In the genomic region with DNA sequence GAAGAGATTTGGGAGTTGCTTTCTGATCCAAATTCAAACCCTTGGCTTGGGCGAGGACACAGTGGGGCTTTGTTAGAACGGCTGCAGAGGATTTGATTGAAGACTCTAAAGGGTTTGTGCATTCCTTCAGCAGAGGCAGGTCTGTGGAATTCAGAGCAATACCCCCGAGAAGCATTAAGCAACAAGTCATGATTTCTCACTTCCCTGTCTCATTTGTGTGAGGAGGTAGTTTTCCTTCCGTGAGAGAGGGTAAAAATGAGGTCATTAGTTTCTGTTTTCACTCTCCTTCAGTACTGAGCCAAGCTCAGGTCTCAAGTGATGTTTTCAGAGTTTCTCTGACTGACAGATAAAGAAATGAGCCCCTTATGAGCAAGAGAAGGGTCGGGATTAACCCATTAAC, we compare ENCODE assay signal across 11 mouse cellular contexts.
DNase-seq lines count a peak whose midpoint lies in the region; ATAC-seq lines count a peak whose summit lies in the region.
"Had no signal": no experiment of that assay in that cellular context is flagged by ENCODE, and none has a peak within 500 bp of the region (broad histone marks: within the 10 kb centered on the region; RNA-seq: fewer than 3 reads in every experiment).

No protein-coding gene starts in this region.

- H3K27me3 ChIP-seq in heart, embryonic 11.5 days (ENCODE audit: control insufficient read depth, insufficient read depth, low read length) = no peaks in the 10 kb centered on the region
- H3K27me3 ChIP-seq in forebrain, embryonic 13.5 days = no peaks in the 10 kb centered on the region

- no peaks in the 10 kb centered on the region for H3K36me3 ChIP-seq in heart, embryonic 11.5 days (ENCODE audit: control insufficient read depth, insufficient read depth, low read length)
- H3K36me3 ChIP-seq in forebrain, embryonic 13.5 days (ENCODE audit: poor library complexity, severe bottlenecking) = no peaks in the 10 kb centered on the region

- H3K4me2 ChIP-seq in heart, embryonic 11.5 days = peak overlapping the region; percentile 43
- peak overlapping the region; percentile 22 for H3K4me2 ChIP-seq in forebrain, embryonic 13.5 days

- no peak for ATAC-seq in heart, embryonic 11.5 days (replicated peaks; ENCODE audit: insufficient number of reproducible peaks, low FRiP score, low TSS enrichment)
- peak; percentile 67; the same call in 1 of the 2 replicates for ATAC-seq in forebrain, embryonic 13.5 days

- H3K27ac ChIP-seq in heart, embryonic 11.5 days (ENCODE audit: low read depth, low read length) = no peak overlapping the region
- H3K27ac ChIP-seq in forebrain, embryonic 13.5 days = no peak overlapping the region

- 23% methylated on average over 5 of the region's 5 CpGs for WGBS in heart, embryonic 11.5 days (ENCODE audit: insufficient replicate concordance)
- WGBS in forebrain, embryonic 13.5 days = 10% methylated on average over 5 of the region's 5 CpGs

- no peak for DNase-seq in heart, adult 11 months
- peak; percentile 3 for DNase-seq in ZHBTc4 (ENCODE audit: low read depth, low spot score)
- peak; percentile 69 for DNase-seq in mesoderm, embryonic 11.5 days (ENCODE audit: low read depth, low spot score)
- DNase-seq in frontal cortex, postnatal 14 days (ENCODE audit: low spot score in 2 of 2) = no peak
- DNase-seq in ovary, postnatal 10 days (ENCODE audit: low spot score) = no peak
- no peak for DNase-seq in spleen, adult 12 weeks (ENCODE audit: low spot score)
- DNase-seq: cerebellum, adult 11 months; gastrocnemius, postnatal 14 days; thymus, postnatal 4 days had no signal

- H3K9me3 ChIP-seq in heart, embryonic 11.5 days (replicated peaks; ENCODE audit: control insufficient read depth, low read length) = no peaks in the 10 kb centered on the region
- no peaks in the 10 kb centered on the region for H3K9me3 ChIP-seq in forebrain, embryonic 13.5 days (replicated peaks)

- H3K9ac ChIP-seq in heart, embryonic 11.5 days (ENCODE audit: low read depth, low read length) = no peak overlapping the region
- H3K9ac ChIP-seq in forebrain, embryonic 13.5 days = no peak overlapping the region

- H3K4me1 ChIP-seq in heart, embryonic 11.5 days (ENCODE audit: control insufficient read depth, insufficient read depth, low read length) = no peaks in the 10 kb centered on the region
- 0 out of 2 replicates have a peak, but pooled peaks cover 7% of the 10 kb centered on the region for H3K4me1 ChIP-seq in forebrain, embryonic 13.5 days

- H3K4me3 ChIP-seq in heart, embryonic 11.5 days (ENCODE audit: low read depth, low read length) = no peak overlapping the region
- H3K4me3 ChIP-seq in forebrain, embryonic 13.5 days = no peak overlapping the region

Comparison
In these comparisons a context has a peak if more than half of its experiments do, and no peak if none do; other contexts are left out.
1. DNase-seq: peak in ZHBTc4 (single experiment) and mesoderm, embryonic 11.5 days (single experiment); none in heart, adult 11 months (single experiment), frontal cortex, postnatal 14 days (0 of 2), ovary, postnatal 10 days (single experiment) and spleen, adult 12 weeks (single experiment).